Mouse (Mus musculus) left cerebral cortex, adult 11 months (tissue): ENCODE measurements around the gene Vmn1r65.
"Not testable (repeated sequence)": the region's sequence is repeated elsewhere in the genome, so short reads cannot be mapped to it uniquely, and the experiment has no call there.

Experiments
- DNase-seq: peaks from one replicate; pipeline ENCODE4 v3.0.0; 2022; ENCODE audit warnings: low spot score

Vmn1r65 gene

DNA sequence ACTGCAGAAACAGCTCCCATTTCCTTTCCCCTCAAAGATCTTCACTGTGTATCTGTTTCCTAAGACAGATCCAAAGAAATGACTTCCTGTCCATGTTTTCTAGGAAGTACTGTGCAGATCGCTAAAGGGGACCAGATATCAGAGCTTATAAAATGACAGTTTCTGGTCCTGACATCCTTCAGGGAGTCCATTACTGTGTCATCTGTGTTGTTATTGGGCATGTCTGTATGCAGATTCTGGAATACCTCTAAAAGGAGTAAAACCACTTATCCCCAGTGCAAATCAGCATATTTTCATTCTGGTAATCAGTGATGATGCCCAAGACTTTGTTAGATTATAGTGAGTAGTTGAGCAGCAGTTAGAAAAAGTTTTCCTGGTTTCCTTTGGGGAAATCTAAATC lies at the start of gene Vmn1r65:
TSS of gene Vmn1r65 (minus strand) at position 101 of the 400 bp plus-strand sequence.
- no peak for DNase-seq

DNA sequence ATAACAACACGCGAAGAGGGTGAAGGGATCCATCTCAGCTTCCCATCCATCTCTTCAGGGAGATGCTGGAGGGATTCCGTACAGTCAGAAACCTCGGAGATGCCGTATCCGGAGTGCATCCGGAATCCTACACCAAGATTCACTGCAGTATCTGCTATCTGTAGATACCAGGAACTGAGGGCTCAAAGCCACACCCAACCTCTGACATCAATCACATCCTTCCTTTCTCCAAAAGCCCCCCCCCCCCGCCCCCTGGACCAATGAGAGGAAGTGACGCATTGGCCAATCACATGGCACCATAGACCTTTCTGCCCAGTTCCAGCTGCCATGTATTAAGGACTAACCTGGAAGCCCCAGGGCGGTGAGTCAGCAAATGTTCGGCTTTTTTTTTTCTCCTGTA lies 34.1 kb upstream of the Vmn1r65 start, which contains the start of gene Nlrp4c:
TSS of gene Nlrp4c (plus strand) at position 301 of the 400 bp plus-strand sequence.
- no peak for DNase-seq

DNA sequence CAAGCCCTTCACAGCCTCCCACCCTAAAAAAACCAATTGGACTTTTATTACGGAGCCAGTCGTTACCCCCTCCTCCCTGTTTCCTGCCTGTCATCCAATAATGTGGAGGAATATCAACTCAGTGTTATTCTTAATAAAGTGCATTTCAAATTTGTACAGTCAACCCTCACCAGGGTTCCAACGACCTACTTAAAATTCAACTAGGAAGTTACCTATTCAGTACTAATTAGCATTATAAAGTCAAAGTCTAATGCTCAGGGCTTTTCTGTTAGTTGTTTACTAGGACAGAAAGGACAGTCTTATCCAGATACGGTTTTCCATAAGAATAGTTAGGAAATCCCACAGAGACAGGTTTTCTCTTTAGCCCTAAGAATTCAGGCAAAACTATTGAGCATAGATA lies 28.4 kb downstream of the Vmn1r65 start:
- not testable (repeated sequence) for DNase-seq

DNA sequence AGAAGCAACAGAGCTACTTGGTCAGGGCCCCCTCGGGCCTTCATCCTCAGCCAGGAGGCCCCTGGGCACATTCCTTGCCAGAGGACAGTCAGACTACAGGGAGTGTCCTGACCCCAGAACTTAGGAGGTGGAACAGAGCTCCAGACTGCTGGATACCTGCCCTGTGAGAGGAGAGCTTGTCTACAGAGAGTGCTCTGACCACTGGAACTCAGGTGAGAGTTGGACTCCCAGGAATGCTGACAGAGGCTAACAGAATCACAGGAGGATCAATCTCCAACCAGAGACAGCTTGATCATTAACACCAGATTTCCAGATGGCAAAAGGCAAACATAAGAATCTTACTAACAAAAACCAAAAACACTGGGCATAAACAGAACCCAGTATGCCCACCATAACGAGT lies 38.3 kb downstream of the Vmn1r65 start:
- not testable (repeated sequence) for DNase-seq
